Comparison of ENCODE assay signal across 8 mouse cellular contexts in genomic region chr9:46185191-46185590, GRCm38 (mm10). TPM values are rescaled to one million over a fixed set of nuclear protein-coding genes. Genes with fewer than 3 reads are reported as not detected.
DNase-seq lines count a peak whose midpoint lies in the region; ATAC-seq lines count a peak whose summit lies in the region.

No protein-coding gene starts in this region.

- no peak overlapping the region for H3K4me2 ChIP-seq in heart, embryonic 16.5 days (ENCODE audit: low read depth, low read length)

- H3K27ac ChIP-seq in heart, embryonic 16.5 days (ENCODE audit: low read length): peak overlapping the region; percentile 59

- no peak overlapping the region for H3K9ac ChIP-seq in heart, embryonic 16.5 days (ENCODE audit: low read length)

- peaks cover 6% of the 10 kb centered on the region for H3K4me1 ChIP-seq in heart, embryonic 16.5 days (ENCODE audit: control insufficient read depth, insufficient read depth, low read length)

- ATAC-seq in frontal cortex, adult (ENCODE audit: low TSS enrichment): peak; percentile 61; the same call in 1 of the 2 replicates
- ATAC-seq in heart, embryonic 16.5 days (replicated peaks; ENCODE audit: extremely low read depth, insufficient read depth, low FRiP score): 0 out of 2 replicates have a peak, but pooled peaks have one; percentile 29

- no peaks in the 10 kb centered on the region for H3K36me3 ChIP-seq in heart, embryonic 16.5 days (ENCODE audit: control insufficient read depth, insufficient read depth)

- no peak overlapping the region for H3K4me3 ChIP-seq in heart, embryonic 16.5 days (ENCODE audit: low read length)

- no peak for DNase-seq in frontal cortex, postnatal 14 days (ENCODE audit: low spot score in 2 of 2)
- DNase-seq in B cell, adult 2 months: peak; percentile 36 to 43
- peak; percentile 77 for DNase-seq in brain, adult 2 months (ENCODE audit: low read depth, low spot score)
- peak; percentile 57 for DNase-seq in lung, postnatal 25 days (ENCODE audit: low spot score)
- no peak for DNase-seq in ovary, postnatal 36 days (ENCODE audit: low spot score)
- no peak for DNase-seq in right cerebral cortex, postnatal 36 days (ENCODE audit: low spot score in 2 of 2)

- no peaks in the 10 kb centered on the region for H3K27me3 ChIP-seq in heart, embryonic 16.5 days (ENCODE audit: control insufficient read depth, insufficient read depth, low read length)

- 30% methylated on average over 2 of the region's 2 CpGs for WGBS in heart, embryonic 16.5 days

- H3K9me3 ChIP-seq in heart, embryonic 16.5 days (replicated peaks; ENCODE audit: control insufficient read depth, low read length): no peaks in the 10 kb centered on the region

RNA-seq across cellular contexts. Expression of gene Apoa1, which starts 43.2 kb away (rescaled TPM):
- polyA plus RNA-seq in heart, embryonic 16.5 days (2015; fragmentation: Nextera tagmentation; extraction: Ambion mirVana): 5.8 and 20.1 TPM in 2 replicates

RNA-seq across cellular contexts. Expression of gene Apoc3, which starts 50.2 kb away (rescaled TPM):
- 0.89 TPM in 1 of 2 replicates, not detected in the other for polyA plus RNA-seq in heart, embryonic 16.5 days (2015; fragmentation: Nextera tagmentation; extraction: Ambion mirVana)

RNA-seq across cellular contexts. Expression of gene Apoa4, which starts 55.3 kb away (rescaled TPM):
- polyA plus RNA-seq in heart, embryonic 16.5 days (2015; fragmentation: Nextera tagmentation; extraction: Ambion mirVana): 1.3 TPM in 1 of 2 replicates, not detected in the other

Comparison
In these comparisons a context has a peak if more than half of its experiments do, and no peak if none do; other contexts are left out.
1. DNase-seq: peak in B cell, adult 2 months (2 of 2), brain, adult 2 months (single experiment) and lung, postnatal 25 days (single experiment); none in frontal cortex, postnatal 14 days (0 of 2), ovary, postnatal 36 days (single experiment) and right cerebral cortex, postnatal 36 days (0 of 2).